ENCODE assay signal across 12 mouse cellular contexts in the genomic region with DNA sequence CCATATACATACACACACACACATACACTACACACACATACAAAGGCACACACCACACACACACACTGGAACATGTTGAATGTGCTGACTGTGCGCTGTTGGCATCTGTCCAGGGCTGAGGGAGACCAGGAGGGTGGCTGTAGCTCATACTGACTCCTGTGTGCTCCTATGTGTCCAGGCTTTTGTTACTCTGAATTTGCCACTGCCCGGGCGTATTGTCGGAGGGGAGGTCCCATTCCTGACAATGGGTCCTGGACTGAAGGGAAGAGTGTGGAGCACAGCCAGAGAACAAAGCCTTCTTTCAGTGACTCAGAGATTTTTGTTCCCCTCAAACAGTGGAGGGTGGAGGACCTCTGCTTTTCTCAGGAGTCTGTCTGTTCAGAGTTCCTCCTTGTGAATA.
DNase-seq lines count a peak whose midpoint lies in the region; ATAC-seq and TF ChIP-seq lines count a peak whose summit lies in the region.
"Had no signal": no experiment of that assay in that cellular context is flagged by ENCODE, and none has a peak within 500 bp of the region (broad histone marks: within the 10 kb centered on the region; RNA-seq: fewer than 3 reads in every experiment).

No protein-coding gene starts in this region.

- no peak overlapping the region for H3K4me2 ChIP-seq in stomach, embryonic 14.5 days (replicated peaks; ENCODE audit: low read depth, low read length)
- no peak overlapping the region for H3K4me2 ChIP-seq in stomach, postnatal 0 days (replicated peaks; ENCODE audit: low read depth)

- H3K4me3 ChIP-seq in stomach, embryonic 14.5 days (ENCODE audit: low read depth, low read length) = no peak overlapping the region
- H3K4me3 ChIP-seq in stomach, postnatal 0 days (ENCODE audit: low read depth, low read length) = no peak overlapping the region
- H3K4me3 ChIP-seq in hindbrain, embryonic 10.5 days = no peak overlapping the region

- H3K36me3 ChIP-seq in stomach, embryonic 14.5 days (ENCODE audit: control insufficient read depth, insufficient read depth, low read length) = no peaks in the 10 kb centered on the region
- no peaks in the 10 kb centered on the region for H3K36me3 ChIP-seq in stomach, postnatal 0 days (ENCODE audit: control insufficient read depth, insufficient read depth, low read length)
- 0 out of 2 replicates have a peak, but pooled peaks cover 6% of the 10 kb centered on the region for H3K36me3 ChIP-seq in hindbrain, embryonic 10.5 days

- no peak overlapping the region for H3K27ac ChIP-seq in stomach, embryonic 14.5 days (ENCODE audit: low read length)
- no peak overlapping the region for H3K27ac ChIP-seq in stomach, postnatal 0 days (replicated peaks)
- peak overlapping the region; percentile 84 for H3K27ac ChIP-seq in hindbrain, embryonic 10.5 days

- H3K9ac ChIP-seq in stomach, embryonic 14.5 days (replicated peaks; ENCODE audit: low read depth, low read length) = no peak overlapping the region
- no peak overlapping the region for H3K9ac ChIP-seq in stomach, postnatal 0 days (ENCODE audit: low read length)

- H3K9me3 ChIP-seq in stomach, embryonic 14.5 days (ENCODE audit: control insufficient read depth, low read depth, low read length) = no peaks in the 10 kb centered on the region
- H3K9me3 ChIP-seq in stomach, postnatal 0 days (ENCODE audit: control insufficient read depth, low read length) = no peaks in the 10 kb centered on the region
- H3K9me3 ChIP-seq in hindbrain, embryonic 10.5 days = no peaks in the 10 kb centered on the region

- H3K27me3 ChIP-seq in stomach, embryonic 14.5 days (ENCODE audit: control insufficient read depth, insufficient read depth, low read length) = no peaks in the 10 kb centered on the region
- H3K27me3 ChIP-seq in stomach, postnatal 0 days (ENCODE audit: control insufficient read depth, insufficient read depth, low read length) = no peaks in the 10 kb centered on the region
- no peaks in the 10 kb centered on the region for H3K27me3 ChIP-seq in hindbrain, embryonic 10.5 days (ENCODE audit: insufficient read depth, poor library complexity, severe bottlenecking)

- intact Hi-C loops in gastrocnemius, postnatal 14 days (cut with DNase I; ENCODE audit: low total_unique reads) = no loop called here

- peak; percentile 4 for DNase-seq in gastrocnemius, adult 18-20 months (ENCODE audit: low spot score)
- DNase-seq in gastrocnemius, postnatal 14 days = no peak
- DNase-seq in stomach, postnatal 0 days (ENCODE audit: low spot score) = no peak
- peak; percentile 76 for DNase-seq in hindbrain, embryonic 10.5 days (ENCODE audit: low spot score)
- DNase-seq in spleen, adult 18-20 months = no peak
- no peak for DNase-seq in kidney, postnatal 25 days
- DNase-seq: heart, postnatal 10 days; lung, adult 2 months; thymus, postnatal 14 days had no signal

- ATAC-seq in stomach, embryonic 14.5 days (ENCODE audit: insufficient number of reproducible peaks, insufficient read depth, low FRiP score, low read depth) = 0 out of 2 replicates have a peak, but pooled peaks have one; percentile 48
- no peak for ATAC-seq in stomach, postnatal 0 days (ENCODE audit: low FRiP score, low TSS enrichment)
- no peak for ATAC-seq in cerebellum, adult (ENCODE audit: insufficient number of reproducible peaks, low FRiP score, low TSS enrichment)
- ATAC-seq: activated CD4-positive, CD25-positive, alpha-beta regulatory T cell, adult 4 months had no signal

- TF ChIP-seq CTCF in stomach, postnatal 0 days (IDR thresholded peaks at IDR 0.05; ENCODE audit: low read depth) = no peak

- peaks cover 5% of the 10 kb centered on the region; the same call in 1 of the 2 replicates for H3K4me1 ChIP-seq in stomach, embryonic 14.5 days (ENCODE audit: control insufficient read depth, insufficient read depth, low read length)
- no peaks in the 10 kb centered on the region for H3K4me1 ChIP-seq in stomach, postnatal 0 days (replicated peaks; ENCODE audit: control insufficient read depth, insufficient read depth)
- H3K4me1 ChIP-seq in hindbrain, embryonic 10.5 days (replicated peaks) = peaks cover 75% of the 10 kb centered on the region

- 79% methylated on average over 4 of the region's 4 CpGs for WGBS in stomach, embryonic 14.5 days
- whole genome bisulfite sequencing in stomach, postnatal 0 days = 68% methylated on average over 4 of the region's 4 CpGs
- WGBS in hindbrain, embryonic 10.5 days = 22% methylated on average over 4 of the region's 4 CpGs

- TF ChIP-seq EP300 in stomach, postnatal 0 days (optimal IDR thresholded peaks at IDR 0.05) = no peak

Comparison
In these comparisons a context has a peak if more than half of its experiments do, and no peak if none do; other contexts are left out.
1. DNase-seq: peak in gastrocnemius, adult 18-20 months (single experiment) and hindbrain, embryonic 10.5 days (single experiment); none in gastrocnemius, postnatal 14 days (single experiment), stomach, postnatal 0 days (single experiment), spleen, adult 18-20 months (0 of 2) and kidney, postnatal 25 days (0 of 2).